Mouse (Mus musculus) left cerebral cortex, postnatal 4 days (tissue): ENCODE measurements around the gene Tectb. TPM values are rescaled to one million over a fixed set of nuclear protein-coding genes. Genes with fewer than 3 reads are reported as not detected.

Experiments used
- DNase-seq: peaks from one replicate; pipeline ENCODE4 v3.0.0-alpha.2; 2022
- intact Hi-C: fragments of 180-260 bp; cut with DNase I; formaldehyde crosslinking; loops from one replicate; pipeline ENCODE4 v1.15.1; 2025
- microRNA-seq: library from miRNA; unstranded; fragments of <30 nt; microRNA quantifications from one replicate; pipeline ENCODE4 v1.2.0, GENCODE M21; 2022
- total RNA-seq, 2 experiments: library from RNA; stranded (reverse); gene quantifications; 2 replicates each; pipeline ENCODE4 v1.2.3; 2021

Gene Tectb
- total RNA-seq, 2 experiments from 2014 or later, result not detected

- DNase-seq, result no peak
- intact Hi-C loops, result no loop called here
Measured at GRCm38 (mm10) chr19:55241186-55241645, 60.7 kb downstream of the Tectb start, which contains the start of gene Gucy2g. TSS of gene Gucy2g (minus strand) at chr19:55241236.

- peak; percentile 60 for DNase-seq
- intact Hi-C loops, result no loop called here
Measured at GRCm38 (mm10) chr19:55244791-55245231, 64.3 kb downstream of the Tectb start.

Small RNA genes lying within 50 kb of the gene (microRNA-seq; reads per million reads assigned to microRNA genes)
- gene Mir6715, result 1.8 reads per million

Other genes starting within 250 kb of the Tectb start
- gene Gpam, start 53.5 kb upstream of the Tectb start, total RNA-seq, result 10 to 100 TPM; 47.3 to 47.5 TPM
- gene Gucy2g, start 60.5 kb downstream of the Tectb start, total RNA-seq, result under 1 TPM; 0.80 to 0.83 TPM
- 10 to 100 TPM; 25.2 to 27.3 TPM for gene Acsl5, start 71.2 kb downstream of the Tectb start, total RNA-seq
- 10 to 100 TPM; 27.7 to 30.7 TPM for gene Zdhhc6, start 135.3 kb downstream of the Tectb start, total RNA-seq
- gene Vti1a, start 135.6 kb downstream of the Tectb start, total RNA-seq, result 10 to 100 TPM; 49.6 to 50.2 TPM